In the genomic region with DNA sequence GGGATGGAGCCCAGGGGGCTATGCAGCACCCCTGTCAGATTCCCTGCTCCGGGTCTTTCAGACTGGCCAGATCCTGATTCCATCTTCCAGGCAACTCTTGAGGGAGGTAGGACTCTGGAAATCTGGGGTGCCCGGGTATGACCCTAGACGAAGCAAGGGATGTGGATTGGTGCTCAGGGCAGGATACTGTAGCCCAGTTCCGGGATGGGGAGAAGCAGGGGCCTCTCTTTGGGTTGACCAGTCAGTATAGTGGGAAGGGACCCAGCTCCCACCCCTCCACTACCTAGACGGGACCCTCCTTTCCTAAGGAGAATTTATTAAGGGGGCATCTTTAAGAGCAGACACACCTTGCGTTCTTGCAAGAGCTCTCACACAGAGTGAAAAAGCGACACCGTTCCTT, we compare ENCODE assay signal across 8 mouse cellular contexts. TPM values are rescaled to one million over a fixed set of nuclear protein-coding genes. Genes with fewer than 3 reads are reported as not detected.
DNase-seq lines count a peak whose midpoint lies in the region; ATAC-seq lines count a peak whose summit lies in the region.

No protein-coding gene starts in this region.

- WGBS in heart, embryonic 15.5 days = 31% methylated on average over 8 of the region's 8 CpGs
- 40% methylated on average over 8 of the region's 8 CpGs for WGBS in embryonic facial prominence, embryonic 10.5 days
- WGBS in hindbrain, embryonic 10.5 days = 32% methylated on average over 8 of the region's 8 CpGs
- WGBS in midbrain, embryonic 11.5 days = 33% methylated on average over 8 of the region's 8 CpGs

- ATAC-seq in heart, embryonic 15.5 days (replicated peaks; ENCODE audit: insufficient number of reproducible peaks, insufficient read depth, low FRiP score, low read depth) = no peak
- ATAC-seq in midbrain, embryonic 11.5 days (ENCODE audit: low FRiP score) = peak; percentile 60

- peak overlapping the region; percentile 53 for H3K4me2 ChIP-seq in heart, embryonic 15.5 days
- H3K4me2 ChIP-seq in midbrain, embryonic 11.5 days = peak overlapping the region; percentile 50

- H3K9ac ChIP-seq in heart, embryonic 15.5 days = no peak overlapping the region; the same call in 1 of the 2 replicates
- H3K9ac ChIP-seq in midbrain, embryonic 11.5 days (ENCODE audit: low read length) = peak overlapping the region; percentile 65

- peaks cover 14% of the 10 kb centered on the region for H3K4me1 ChIP-seq in heart, embryonic 15.5 days (replicated peaks)
- peaks cover 23% of the 10 kb centered on the region for H3K4me1 ChIP-seq in embryonic facial prominence, embryonic 10.5 days
- peaks cover 32% of the 10 kb centered on the region for H3K4me1 ChIP-seq in hindbrain, embryonic 10.5 days (replicated peaks)
- peaks cover 19% of the 10 kb centered on the region; the same call in 1 of the 2 replicates for H3K4me1 ChIP-seq in midbrain, embryonic 11.5 days (ENCODE audit: control insufficient read depth, insufficient read depth, low read length)

- no peak overlapping the region for H3K27ac ChIP-seq in heart, embryonic 15.5 days
- H3K27ac ChIP-seq in embryonic facial prominence, embryonic 10.5 days (replicated peaks) = peak overlapping the region; percentile 44; the same call in 1 of the 2 replicates
- peak overlapping the region; percentile 84 for H3K27ac ChIP-seq in hindbrain, embryonic 10.5 days
- peak overlapping the region; percentile 61 for H3K27ac ChIP-seq in midbrain, embryonic 11.5 days (ENCODE audit: low read depth, low read length)

- peak overlapping the region; percentile 19; the same call in 1 of the 2 replicates for H3K4me3 ChIP-seq in heart, embryonic 15.5 days
- H3K4me3 ChIP-seq in embryonic facial prominence, embryonic 10.5 days = peak overlapping the region; percentile 44
- H3K4me3 ChIP-seq in hindbrain, embryonic 10.5 days = peak overlapping the region; percentile 47
- peak overlapping the region; percentile 27 for H3K4me3 ChIP-seq in midbrain, embryonic 11.5 days (ENCODE audit: low read depth, low read length)

- peaks cover 9% of the 10 kb centered on the region; the same call in 1 of the 2 replicates for H3K27me3 ChIP-seq in heart, embryonic 15.5 days
- H3K27me3 ChIP-seq in embryonic facial prominence, embryonic 10.5 days (replicated peaks; ENCODE audit: low read depth, poor library complexity, severe bottlenecking) = peaks cover 97% of the 10 kb centered on the region
- H3K27me3 ChIP-seq in hindbrain, embryonic 10.5 days (ENCODE audit: insufficient read depth, poor library complexity, severe bottlenecking) = peaks cover 64% of the 10 kb centered on the region
- H3K27me3 ChIP-seq in midbrain, embryonic 11.5 days (ENCODE audit: control insufficient read depth, insufficient read depth, low read length) = peaks cover 4% of the 10 kb centered on the region; the same call in 1 of the 2 replicates

- H3K9me3 ChIP-seq in heart, embryonic 15.5 days (replicated peaks) = no peaks in the 10 kb centered on the region
- no peaks in the 10 kb centered on the region for H3K9me3 ChIP-seq in embryonic facial prominence, embryonic 10.5 days
- H3K9me3 ChIP-seq in hindbrain, embryonic 10.5 days = no peaks in the 10 kb centered on the region
- H3K9me3 ChIP-seq in midbrain, embryonic 11.5 days (ENCODE audit: control insufficient read depth, low read length) = no peaks in the 10 kb centered on the region

- DNase-seq in heart, postnatal 4 days = no peak
- no peak for DNase-seq in embryonic facial prominence, embryonic 10.5 days (ENCODE audit: low spot score)
- no peak for DNase-seq in hindbrain, embryonic 10.5 days (ENCODE audit: low spot score)
- DNase-seq in midbrain, embryonic 11.5 days (ENCODE audit: low spot score, missing footprints) = peak; percentile 89
- no peak for DNase-seq in retina, postnatal 1 day
- no peak for DNase-seq in gastrocnemius, adult 18-20 months (ENCODE audit: low spot score)
- DNase-seq in cerebellum, adult 11-12 months = no peak

- no peaks in the 10 kb centered on the region; the same call in 1 of the 2 replicates for H3K36me3 ChIP-seq in heart, embryonic 15.5 days
- peaks cover 24% of the 10 kb centered on the region for H3K36me3 ChIP-seq in embryonic facial prominence, embryonic 10.5 days (replicated peaks)
- H3K36me3 ChIP-seq in hindbrain, embryonic 10.5 days = peaks cover 23% of the 10 kb centered on the region
- H3K36me3 ChIP-seq in midbrain, embryonic 11.5 days (ENCODE audit: control insufficient read depth, insufficient read depth, low read length) = no peaks in the 10 kb centered on the region

RNA-seq across cellular contexts. Expression of gene Gdpd2, which starts 0.6 kb away (rescaled TPM):
- 1.0 and 1.4 TPM in 2 replicates for polyA plus RNA-seq in heart, embryonic 15.5 days (2015; fragmentation: Nextera tagmentation; extraction: Ambion mirVana)
- under 1 TPM; 0.32 to 0.41 TPM for total RNA-seq in heart, postnatal 4 days (2021)
- polyA plus RNA-seq in embryonic facial prominence, embryonic 10.5 days (2016; fragmentation: Nextera tagmentation; extraction: Ambion mirVana) = 2.7 and 3.1 TPM in 2 replicates
- polyA plus RNA-seq in hindbrain, embryonic 10.5 days (2016; fragmentation: Nextera tagmentation; extraction: Ambion mirVana) = 8.6 and 9.9 TPM in 2 replicates
- polyA plus RNA-seq in midbrain, embryonic 11.5 days (2014; fragmentation: Nextera tagmentation; extraction: Ambion mirVana) = 13.7 and 19.7 TPM in 2 replicates
- not detected for total RNA-seq in gastrocnemius, adult 18-20 months (2021)

RNA-seq across cellular contexts. Expression of gene Dlg3, which starts 37.3 kb away (rescaled TPM):
- polyA plus RNA-seq in heart, embryonic 15.5 days (2015; fragmentation: Nextera tagmentation; extraction: Ambion mirVana) = 1.0 and 1.3 TPM in 2 replicates
- total RNA-seq in heart, postnatal 4 days (2021) = 1 to 10 TPM; 4.6 to 5.3 TPM
- 14.1 and 14.4 TPM in 2 replicates for polyA plus RNA-seq in embryonic facial prominence, embryonic 10.5 days (2016; fragmentation: Nextera tagmentation; extraction: Ambion mirVana)
- 12.2 and 15.1 TPM in 2 replicates for polyA plus RNA-seq in hindbrain, embryonic 10.5 days (2016; fragmentation: Nextera tagmentation; extraction: Ambion mirVana)
- 7.5 and 9.7 TPM in 2 replicates for polyA plus RNA-seq in midbrain, embryonic 11.5 days (2014; fragmentation: Nextera tagmentation; extraction: Ambion mirVana)
- total RNA-seq in gastrocnemius, adult 18-20 months (2021) = 1 to 10 TPM; 1.1 to 1.9 TPM
